Mouse (Mus musculus) MEL (cell line): ENCODE data around the gene Orc4.

Experiments
- CTCF ChIP-seq, 3 experiments: IDR thresholded peaks in 2 of 3; conservative IDR thresholded peaks in 1 of 3; 2 replicates each; pipeline ENCODE4 v1.5.1; 2011 to 2012; ENCODE audit warnings: low read length in 3 of 3, low read depth in 2 of 3, mild to moderate bottlenecking in 2 of 3, improper control_type of control experiment in 1 of 3, inconsistent platforms in 1 of 3, mixed read lengths in 1 of 3, moderate library complexity in 1 of 3; ENCODE audit not compliant: control insufficient read depth in 1 of 3, insufficient read depth in 1 of 3, poor library complexity in 1 of 3, severe bottlenecking in 1 of 3
- E2F4 ChIP-seq: IDR thresholded peaks from 2 replicates; pipeline ENCODE4 v1.6.1; 2011; ENCODE audit warnings: low read depth, low read length, improper control_type of control experiment, borderline replicate concordance
- POLR2A ChIP-seq, 2 experiments: IDR thresholded peaks; 2 replicates each; pipeline ENCODE4 v1.6.1; 2011 to 2012; ENCODE audit warnings: low read length in 2 of 2, mild to moderate bottlenecking in 2 of 2, control low read depth in 1 of 2, improper control_type of control experiment in 1 of 2, low read depth in 1 of 2, moderate library complexity in 1 of 2; ENCODE audit not compliant: control insufficient read depth in 1 of 2, insufficient read depth in 1 of 2, poor library complexity in 1 of 2
- RCOR1 ChIP-seq: IDR thresholded peaks from 2 replicates; pipeline ENCODE4 v1.6.1; 2012; ENCODE audit warnings: low read depth, mild to moderate bottlenecking, inconsistent platforms, low read length, improper control_type of control experiment
- TAL1 ChIP-seq: IDR thresholded peaks from 2 replicates; pipeline ENCODE4 v1.6.1; 2012; ENCODE audit warnings: mild to moderate bottlenecking, inconsistent platforms, low read length, moderate library complexity, mixed read lengths
- ZC3H11A ChIP-seq: IDR thresholded peaks from 2 replicates; pipeline ENCODE4 v1.6.1; 2012; ENCODE audit warnings: low read depth, mild to moderate bottlenecking, inconsistent platforms, low read length, improper control_type of control experiment

GRCm38 (mm10) chr2:48935058-48935457 is 15.0 kb downstream of the Orc4 start:
- TF ChIP-seq RCOR1, result no peak
- no peak for TF ChIP-seq TAL1
- no peak for TF ChIP-seq CTCF (IDR thresholded peaks at IDR 0.05 in 2 of 3, conservative IDR thresholded peaks at IDR 0.05 in 1 of 3; ENCODE audit: control insufficient read depth in 1 of 3, insufficient read depth in 1 of 3, low read depth in 2 of 3, low read length in 3 of 3, poor library complexity in 1 of 3, severe bottlenecking in 1 of 3)
- TF ChIP-seq E2F4, result no peak
- TF ChIP-seq POLR2A (IDR thresholded peaks at IDR 0.05; ENCODE audit: control insufficient read depth in 1 of 2, insufficient read depth in 1 of 2, low read depth in 1 of 2, low read length in 2 of 2, poor library complexity in 1 of 2), result no peak
- no peak for TF ChIP-seq ZC3H11A
